Comparison of ENCODE assay signal across 22 mouse cellular contexts in the genomic region with DNA sequence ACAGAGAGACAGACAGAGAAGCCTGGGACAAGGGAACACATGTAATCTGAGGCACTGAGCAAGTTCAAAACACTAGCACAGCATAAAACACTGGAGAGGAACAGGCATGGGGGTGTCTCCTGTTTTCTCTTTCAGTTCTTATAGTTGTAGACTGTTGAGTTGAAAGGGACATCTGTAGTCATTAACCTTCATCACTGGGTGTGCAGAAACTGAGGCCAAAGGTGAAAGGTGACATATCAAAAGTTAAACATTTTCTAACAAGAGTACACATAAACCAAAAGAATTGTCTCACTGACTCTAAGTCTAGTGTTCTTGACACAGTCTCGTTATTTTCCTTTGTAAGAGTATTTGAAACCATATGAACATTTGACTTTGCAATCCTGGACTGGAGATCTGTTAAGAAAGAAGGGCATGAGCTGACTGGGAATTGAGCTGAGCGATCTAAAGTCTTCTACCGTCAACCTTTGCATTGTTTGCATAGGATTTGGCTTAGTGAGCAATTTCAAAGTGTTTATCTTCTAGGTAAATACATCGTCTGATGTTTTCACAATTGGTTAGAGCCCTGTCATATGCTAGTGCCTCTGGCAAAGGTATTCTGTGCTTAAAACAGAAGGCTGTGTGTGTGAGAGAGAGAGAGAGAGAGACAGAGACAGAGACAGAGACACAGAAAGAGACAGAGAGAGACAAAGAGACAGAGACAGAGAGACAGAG.
DNase-seq lines count a peak whose midpoint lies in the region; ATAC-seq and TF ChIP-seq lines count a peak whose summit lies in the region.
"Had no signal": no experiment of that assay in that cellular context is flagged by ENCODE, and none has a peak within 500 bp of the region (broad histone marks: within the 10 kb centered on the region; RNA-seq: fewer than 3 reads in every experiment).

No protein-coding gene starts in this region.

- H3K27ac ChIP-seq in kidney, embryonic 15.5 days = no peak overlapping the region
- no peak overlapping the region for H3K27ac ChIP-seq in kidney, embryonic 16.5 days (ENCODE audit: low read length)
- peak overlapping the region; percentile 9; the same call in 1 of the 2 replicates for H3K27ac ChIP-seq in liver, postnatal 0 days (ENCODE audit: low read depth)
- H3K27ac ChIP-seq in liver, embryonic 11.5 days (ENCODE audit: low read depth, low read length) = no peak overlapping the region
- H3K27ac ChIP-seq: embryonic facial prominence, embryonic 15.5 days; forebrain, embryonic 10.5 days; gastrocnemius, adult 2 months; heart, embryonic 13.5 days had no signal

- H3K36me3 ChIP-seq in kidney, embryonic 15.5 days = no peaks in the 10 kb centered on the region
- no peaks in the 10 kb centered on the region for H3K36me3 ChIP-seq in kidney, embryonic 16.5 days (ENCODE audit: insufficient read depth, low read length)
- H3K36me3 ChIP-seq in liver, postnatal 0 days (replicated peaks; ENCODE audit: insufficient read depth, low read length) = no peaks in the 10 kb centered on the region
- no peaks in the 10 kb centered on the region for H3K36me3 ChIP-seq in liver, embryonic 11.5 days (ENCODE audit: control insufficient read depth, insufficient read depth, low read length)
- H3K36me3 ChIP-seq: embryonic facial prominence, embryonic 15.5 days; forebrain, embryonic 10.5 days; heart, embryonic 13.5 days had no signal

- H3K4me2 ChIP-seq in kidney, embryonic 15.5 days = no peak overlapping the region
- H3K4me2 ChIP-seq in kidney, embryonic 16.5 days (replicated peaks; ENCODE audit: low read depth, low read length) = no peak overlapping the region
- H3K4me2 ChIP-seq in liver, postnatal 0 days (ENCODE audit: low read depth, low read length) = 0 out of 2 replicates have a peak overlapping the region, but pooled peaks have one; percentile 9
- no peak overlapping the region for H3K4me2 ChIP-seq in liver, embryonic 11.5 days
- H3K4me2 ChIP-seq: embryonic facial prominence, embryonic 15.5 days; heart, embryonic 13.5 days had no signal

- no peak overlapping the region for H3K9ac ChIP-seq in kidney, embryonic 15.5 days
- no peak overlapping the region for H3K9ac ChIP-seq in kidney, embryonic 16.5 days (replicated peaks; ENCODE audit: low read length)
- no peak overlapping the region for H3K9ac ChIP-seq in liver, postnatal 0 days (replicated peaks)
- H3K9ac ChIP-seq in liver, embryonic 11.5 days (ENCODE audit: low read depth, low read length) = no peak overlapping the region
- H3K9ac ChIP-seq: embryonic facial prominence, embryonic 15.5 days; heart, embryonic 13.5 days had no signal

- WGBS in kidney, embryonic 15.5 days = 57% methylated on average over 4 of the region's 4 CpGs
- WGBS in kidney, embryonic 16.5 days = 58% methylated on average over 4 of the region's 4 CpGs
- WGBS in liver, postnatal 0 days (ENCODE audit: insufficient replicate concordance) = 46% methylated on average over 4 of the region's 4 CpGs
- WGBS in liver, embryonic 11.5 days = 59% methylated on average over 4 of the region's 4 CpGs

- H3K27me3 ChIP-seq in kidney, embryonic 15.5 days = no peaks in the 10 kb centered on the region
- no peaks in the 10 kb centered on the region for H3K27me3 ChIP-seq in kidney, embryonic 16.5 days (ENCODE audit: insufficient read depth, low read length)
- H3K27me3 ChIP-seq in liver, postnatal 0 days (ENCODE audit: insufficient read depth, low read length) = no peaks in the 10 kb centered on the region
- H3K27me3 ChIP-seq in liver, embryonic 11.5 days (replicated peaks; ENCODE audit: control insufficient read depth, insufficient read depth, low read length) = no peaks in the 10 kb centered on the region
- H3K27me3 ChIP-seq: embryonic facial prominence, embryonic 15.5 days; heart, embryonic 13.5 days had no signal

- peak; percentile 14 for DNase-seq in kidney, adult 11 months
- no peak for DNase-seq in kidney, postnatal 10 days
- no peak for DNase-seq in liver, postnatal 0 days
- no peak for DNase-seq in liver, embryonic 11.5 days (ENCODE audit: low spot score)
- DNase-seq in kidney, postnatal 36 days = peak; percentile 17 to 57
- DNase-seq: adrenal gland, postnatal 10 days; cerebellum, adult 11 months; cerebellum, adult 8-10 months; cerebellum, postnatal 14 days; embryo, embryonic 11 days; gastrocnemius, adult 2 months; gastrocnemius, postnatal 25 days; heart, adult 11 months; heart, postnatal 36 days had no signal

- ATAC-seq in kidney, embryonic 15.5 days (replicated peaks; ENCODE audit: low FRiP score) = no peak
- ATAC-seq in kidney, embryonic 16.5 days (ENCODE audit: low FRiP score, low TSS enrichment) = peak; percentile 63; the same call in 1 of the 2 replicates
- ATAC-seq in liver, postnatal 0 days = peak; percentile 89
- ATAC-seq in liver, embryonic 11.5 days (replicated peaks; ENCODE audit: low FRiP score) = no peak
- no peak for ATAC-seq in granulocyte monocyte progenitor cell, adult 5-6 weeks (replicated peaks; ENCODE audit: poor library complexity, severe bottlenecking)
- ATAC-seq: forebrain, embryonic 14.5 days had no signal

- H3K4me1 ChIP-seq in kidney, embryonic 15.5 days = peaks cover 17% of the 10 kb centered on the region; the same call in 1 of the 2 replicates
- H3K4me1 ChIP-seq in kidney, embryonic 16.5 days (ENCODE audit: insufficient read depth, low read length) = peaks cover 8% of the 10 kb centered on the region; the same call in 1 of the 2 replicates
- H3K4me1 ChIP-seq in liver, postnatal 0 days (ENCODE audit: insufficient read depth) = peaks cover 6% of the 10 kb centered on the region
- H3K4me1 ChIP-seq in liver, embryonic 11.5 days (replicated peaks; ENCODE audit: control insufficient read depth, insufficient read depth, low read length) = no peaks in the 10 kb centered on the region
- H3K4me1 ChIP-seq: forebrain, embryonic 10.5 days; heart, embryonic 13.5 days had no signal

- no peak for TF ChIP-seq CTCF in liver, postnatal 0 days (IDR thresholded peaks at IDR 0.05; ENCODE audit: low read depth)

- no peak overlapping the region for H3K4me3 ChIP-seq in kidney, embryonic 15.5 days (replicated peaks)
- no peak overlapping the region for H3K4me3 ChIP-seq in kidney, embryonic 16.5 days (ENCODE audit: low read length)
- H3K4me3 ChIP-seq in liver, postnatal 0 days (ENCODE audit: low read depth, low read length) = no peak overlapping the region
- no peak overlapping the region for H3K4me3 ChIP-seq in liver, embryonic 11.5 days (ENCODE audit: low read depth, low read length)
- H3K4me3 ChIP-seq: embryonic facial prominence, embryonic 15.5 days; erythroblast, embryonic 14.5 days; forebrain, embryonic 10.5 days; gastrocnemius, adult 2 months; heart, embryonic 13.5 days had no signal

- TF ChIP-seq EP300 in liver, postnatal 0 days (IDR thresholded peaks at IDR 0.05; ENCODE audit: low read depth) = no peak

- no peaks in the 10 kb centered on the region for H3K9me3 ChIP-seq in kidney, embryonic 15.5 days (replicated peaks)
- no peaks in the 10 kb centered on the region for H3K9me3 ChIP-seq in kidney, embryonic 16.5 days (ENCODE audit: low read length)
- no peaks in the 10 kb centered on the region for H3K9me3 ChIP-seq in liver, postnatal 0 days (ENCODE audit: low read length)
- H3K9me3 ChIP-seq in liver, embryonic 11.5 days (ENCODE audit: control insufficient read depth, low read length) = no peaks in the 10 kb centered on the region
- H3K9me3 ChIP-seq: embryonic facial prominence, embryonic 15.5 days; forebrain, embryonic 10.5 days; heart, embryonic 13.5 days had no signal

Comparison
In these comparisons a context has a peak if more than half of its experiments do, and no peak if none do; other contexts are left out.
1. DNase-seq: peak in kidney, adult 11 months (single experiment) and kidney, postnatal 36 days (2 of 2); none in kidney, postnatal 10 days (single experiment), liver, postnatal 0 days (single experiment) and liver, embryonic 11.5 days (single experiment).
2. ATAC-seq: peak in kidney, embryonic 16.5 days (single experiment) and liver, postnatal 0 days (single experiment); none in kidney, embryonic 15.5 days (single experiment), liver, embryonic 11.5 days (single experiment) and granulocyte monocyte progenitor cell, adult 5-6 weeks (single experiment).